Mouse (Mus musculus) layer of hippocampus, postnatal 36 days (tissue): ENCODE measurements around the gene Olfr286. TPM values are rescaled to one million over a fixed set of nuclear protein-coding genes. Genes with fewer than 3 reads are reported as not detected.

Experiments used
- DNase-seq, 2 experiments: peaks; one replicate each; pipeline ENCODE4 v3.0.0; 2022
- total RNA-seq, 2 experiments: library from RNA; stranded (reverse); gene quantifications; 2 replicates each; pipeline ENCODE4 v1.2.3; 2021

Gene Olfr286
- total RNA-seq: not detected

DNA sequence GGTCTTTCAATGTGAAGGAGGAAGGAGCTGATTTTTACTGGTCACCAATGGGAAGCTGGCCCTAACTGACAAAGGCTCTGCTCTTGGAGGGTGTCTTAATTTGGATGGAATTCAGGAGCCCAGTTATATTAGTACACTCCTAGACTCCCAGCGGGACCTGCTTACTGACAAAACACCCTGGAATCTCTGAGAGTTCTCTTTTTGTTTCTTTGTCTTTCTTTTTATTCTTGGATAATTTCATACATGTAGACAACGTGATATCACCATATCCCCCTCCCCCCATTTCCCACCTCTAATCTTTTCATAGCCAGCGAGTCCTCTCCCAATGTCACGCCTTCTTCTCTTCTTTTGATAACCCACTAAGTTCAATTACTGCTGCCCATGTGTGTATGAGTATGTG lies at the start of gene Olfr286:
Gene Olfr286, minus strand, starts transcription at position 101 of the 400 bp plus-strand sequence.
- DNase-seq: no peak

DNA sequence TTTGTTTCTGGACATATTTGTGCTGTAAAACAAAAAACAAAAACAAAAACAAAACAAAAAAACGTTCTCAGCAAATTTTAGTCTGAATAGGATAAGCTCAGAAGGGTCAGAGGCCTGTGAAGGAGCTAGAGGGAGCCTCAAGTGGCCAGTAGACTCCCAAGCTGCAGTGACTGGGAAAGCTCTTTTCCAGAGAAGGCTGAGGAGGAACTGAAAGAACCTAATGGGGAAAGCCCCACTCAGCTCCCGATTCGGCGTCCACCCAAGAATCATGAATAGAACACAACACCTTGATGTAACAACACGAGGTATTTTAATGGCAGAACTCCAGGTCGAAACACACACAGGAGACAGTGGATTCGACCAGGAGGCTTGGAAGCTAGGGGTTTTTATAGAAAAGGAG lies 23.5 kb upstream of the Olfr286 start:
- no peak for DNase-seq

- DNase-seq: no peak
Measured at GRCm38 (mm10) chr15:98257193-98257592, 22.9 kb upstream of the Olfr286 start, which contains the start of gene H1fnt. TSS of gene H1fnt (minus strand) at chr15:98257293.

GRCm38 (mm10) chr15:98256271-98256670 lies 22.0 kb upstream of the Olfr286 start:
- DNase-seq: no peak

- DNase-seq: no peak
Measured at GRCm38 (mm10) chr15:98235442-98235841, 1.2 kb upstream of the Olfr286 start.

DNA sequence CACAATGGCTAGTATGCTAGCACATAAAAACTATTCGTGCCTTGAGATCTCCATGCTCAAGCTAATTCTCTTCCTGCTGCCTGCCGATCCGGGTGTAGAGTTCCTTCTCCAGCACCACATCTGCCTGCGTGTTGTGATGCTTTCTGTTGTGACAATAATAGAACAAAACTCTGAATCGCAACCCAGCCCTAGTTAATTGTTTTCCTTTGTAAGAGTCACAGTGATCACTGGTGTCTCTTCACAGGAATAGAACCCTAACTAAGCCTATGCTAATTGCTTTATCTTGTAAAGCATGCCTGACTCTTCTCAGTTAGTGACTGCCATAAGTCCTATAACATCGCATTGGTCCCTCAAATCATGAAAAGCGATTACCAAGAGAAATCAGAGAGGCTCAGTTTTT lies 8.2 kb downstream of the Olfr286 start:
- no peak for DNase-seq

DNA sequence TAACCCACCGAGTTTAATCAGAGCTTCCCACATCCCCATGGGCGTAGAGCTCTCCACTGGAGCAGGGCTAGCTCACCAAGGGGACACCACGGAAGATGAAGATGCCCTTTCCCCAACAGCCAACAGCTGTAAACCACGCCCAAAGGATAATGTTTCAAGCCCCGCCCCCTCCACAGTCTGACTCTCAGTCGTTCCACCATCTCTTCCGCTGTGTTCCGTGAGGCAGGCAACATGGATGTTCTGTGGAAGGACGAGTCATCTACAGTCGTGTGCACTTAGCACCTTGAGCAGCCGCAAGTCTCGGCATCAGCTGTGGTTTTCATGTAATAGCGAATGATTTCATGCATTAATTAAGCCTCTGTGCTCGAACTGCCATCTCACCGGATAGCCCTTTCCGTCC lies 8.6 kb downstream of the Olfr286 start:
- DNase-seq: no peak

GRCm38 (mm10) chr15:98222377-98222776 lies 11.9 kb downstream of the Olfr286 start:
- DNase-seq: no peak

DNA sequence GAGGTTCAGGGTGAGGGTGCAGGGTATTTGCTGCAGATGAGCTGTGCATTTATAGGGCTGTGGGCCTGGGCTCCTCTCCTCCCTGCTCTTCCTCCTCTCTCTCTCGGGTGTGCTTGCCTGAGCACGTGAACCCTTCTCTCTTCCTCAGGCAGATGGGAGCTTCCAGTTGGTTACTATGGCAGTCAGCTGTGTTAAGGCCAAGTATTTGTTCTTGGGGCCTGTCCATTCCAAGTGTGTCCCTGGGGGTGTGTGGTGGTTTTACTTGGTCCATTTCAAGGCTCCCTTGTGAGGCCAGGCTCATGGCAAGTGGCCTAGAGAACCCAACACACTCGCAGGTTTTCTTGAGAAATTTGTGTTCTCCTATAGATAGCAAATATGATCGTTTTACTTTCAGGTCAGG lies 13.4 kb downstream of the Olfr286 start, which contains the start of the genes Gm44579 and Olfr287:
Gene Gm44579, minus strand, starts transcription at position 101 of the 400 bp plus-strand sequence.
Gene Olfr287, minus strand, starts transcription at position 180 of the 400 bp plus-strand sequence.
- DNase-seq: no peak

DNA sequence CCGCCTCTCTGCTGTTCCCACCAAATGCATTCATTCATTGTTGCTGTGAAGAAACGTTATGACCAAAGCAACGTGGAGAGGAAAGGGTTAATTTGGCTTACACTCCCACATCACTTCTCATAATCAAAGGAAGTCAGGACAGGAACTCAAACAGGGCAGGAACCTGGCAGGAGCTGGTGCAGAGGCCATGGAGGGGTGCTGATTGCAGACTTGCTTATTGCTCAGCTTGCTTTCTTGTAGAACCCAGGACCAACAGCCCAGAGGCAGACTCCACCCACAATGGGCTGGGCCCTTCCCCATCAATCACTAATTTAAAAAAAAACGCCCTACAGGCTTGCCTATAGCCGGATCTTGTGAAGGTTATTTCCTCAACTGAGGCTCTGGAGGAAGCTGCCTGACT lies 20.1 kb downstream of the Olfr286 start:
- DNase-seq: no peak

- DNase-seq: no peak
Measured at GRCm38 (mm10) chr15:98213336-98213870, 20.8 kb downstream of the Olfr286 start.

DNA sequence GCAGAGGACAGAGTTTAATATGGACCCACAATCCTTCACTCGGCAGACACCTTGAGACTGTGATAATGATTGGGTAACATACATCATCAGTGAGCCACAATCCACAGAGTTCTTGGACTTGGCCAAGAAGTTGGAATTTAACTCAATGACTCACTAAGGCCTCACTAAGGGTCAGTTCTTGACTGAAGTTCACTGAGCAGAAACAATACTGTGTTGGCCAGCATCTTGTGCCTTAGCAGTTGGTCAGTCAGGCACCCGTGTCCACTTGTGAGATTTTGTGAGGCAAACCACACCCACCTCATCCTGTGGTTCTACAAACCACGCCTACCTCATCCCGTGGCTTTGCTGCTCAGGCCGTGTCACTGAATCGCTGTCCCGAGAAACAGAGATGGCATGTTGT lies 24.6 kb downstream of the Olfr286 start:
- no peak for DNase-seq

DNA sequence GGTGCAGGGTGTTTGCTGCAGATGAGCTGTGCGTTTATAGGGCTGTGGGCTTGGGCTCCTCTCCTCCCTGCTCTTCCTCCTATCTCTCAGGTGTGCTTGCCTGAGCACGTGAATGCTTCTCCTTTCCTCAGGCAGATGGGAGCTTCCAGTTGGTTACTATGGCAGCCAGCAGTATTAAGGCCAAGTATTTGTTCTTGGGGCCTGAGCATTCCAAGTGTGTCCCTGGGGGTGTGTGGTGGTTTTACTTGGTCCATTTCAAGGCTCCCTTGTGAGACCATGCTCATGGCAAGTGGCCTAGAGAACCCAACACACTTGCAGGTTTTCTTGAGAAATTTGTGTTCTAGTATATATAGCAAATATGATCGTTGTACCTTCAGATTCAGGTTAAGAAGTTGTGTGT lies 38.8 kb downstream of the Olfr286 start, which contains the start of gene Olfr288:
Gene Olfr288, minus strand, starts transcription at position 101 of the 400 bp plus-strand sequence.
- no peak for DNase-seq

DNA sequence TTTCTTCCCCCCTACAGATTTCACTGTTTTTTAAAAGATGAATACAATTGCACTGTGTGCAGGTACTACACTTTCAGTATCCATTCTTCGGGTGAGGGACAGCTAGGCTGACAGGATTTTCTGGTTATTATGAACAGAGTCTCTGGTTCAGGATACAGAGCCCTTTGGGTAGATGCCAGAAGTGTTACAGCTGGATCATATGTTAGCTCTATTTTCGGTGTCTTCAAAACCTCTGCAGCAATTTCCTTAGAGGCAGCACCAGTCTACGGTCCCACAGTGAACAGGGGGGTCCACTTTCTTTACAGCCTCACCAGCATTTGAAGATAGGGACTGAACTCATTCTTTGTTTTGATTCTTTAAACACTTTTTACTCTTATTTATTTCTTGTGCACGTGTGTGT lies 49.8 kb downstream of the Olfr286 start:
- DNase-seq: no peak

GRCm38 (mm10) chr15:98181856-98182570 lies 52.2 kb downstream of the Olfr286 start:
- DNase-seq: no peak

GRCm38 (mm10) chr15:98181132-98181711 lies 53.0 kb downstream of the Olfr286 start:
- DNase-seq: peak; percentile 85 to 89

GRCm38 (mm10) chr15:98180567-98181131 lies 53.6 kb downstream of the Olfr286 start:
- DNase-seq: no peak

GRCm38 (mm10) chr15:98177320-98177719 lies 56.9 kb downstream of the Olfr286 start:
- DNase-seq: no peak

Other genes with a start within 250 kb of the Olfr286 start
- under 1 TPM; 0.47 to 0.48 TPM for gene Col2a1, start 229.8 kb downstream of the Olfr286 start, total RNA-seq
- gene Pfkm, start 141.9 kb downstream of the Olfr286 start, total RNA-seq: 100 to 1,000 TPM; 305 to 384 TPM
- gene Senp1, start 140.7 kb downstream of the Olfr286 start, total RNA-seq: 10 to 100 TPM; 12.3 to 14.2 TPM
- gene Asb8, start 68.8 kb downstream of the Olfr286 start, total RNA-seq: 10 to 100 TPM; 46.6 to 52.1 TPM
- gene Ccdc184, start 67.3 kb downstream of the Olfr286 start, total RNA-seq: 10 to 100 TPM; 11.1 to 11.6 TPM
- gene Olfr288, start 38.9 kb downstream of the Olfr286 start, total RNA-seq: under 1 TPM; 0.18 to 0.40 TPM
- not detected for gene Gm44579, start 13.5 kb downstream of the Olfr286 start, total RNA-seq
- 1 to 10 TPM; 3.9 to 4.2 TPM for gene Olfr287, start 13.4 kb downstream of the Olfr286 start, total RNA-seq
- not detected for gene H1fnt, start 22.8 kb upstream of the Olfr286 start, total RNA-seq
- gene Zfp641, start 61.7 kb upstream of the Olfr286 start, total RNA-seq: 1 to 10 TPM; 6.1 to 6.3 TPM
- gene Olfr285, start 82.9 kb upstream of the Olfr286 start, total RNA-seq: not detected
- gene Olfr284, start 106.5 kb upstream of the Olfr286 start, total RNA-seq: not detected
- gene Olfr283, start 146.5 kb upstream of the Olfr286 start, total RNA-seq: not detected
- gene Olfr282, start 196.8 kb upstream of the Olfr286 start, total RNA-seq: not detected
- gene Olfr281, start 218.1 kb upstream of the Olfr286 start, total RNA-seq: not detected
- not detected for gene OR5BS1P, start 235.4 kb upstream of the Olfr286 start, total RNA-seq
- gene Lalba, start 248.3 kb upstream of the Olfr286 start, total RNA-seq: not detected